8 mouse cellular contexts compared by ENCODE assay signal in genomic region chr5:88675443-88676387, GRCm38 (mm10). TPM values are rescaled to one million over a fixed set of nuclear protein-coding genes. Genes with fewer than 3 reads are reported as not detected.
DNase-seq lines count a peak whose midpoint lies in the region; ATAC-seq and TF ChIP-seq lines count a peak whose summit lies in the region.

Gene Grsf1, minus strand, starts transcription at chr5:88676171.

- ATAC-seq in kidney, embryonic 16.5 days (ENCODE audit: low FRiP score, low TSS enrichment): peak; percentile 96

- peaks cover 14% of the 10 kb centered on the region for H3K79me2 ChIP-seq in liver, adult 2 months (ENCODE audit: control insufficient read depth, insufficient read depth, low read length)
- H3K79me2 ChIP-seq in myocyte (ENCODE audit: control insufficient read depth, insufficient read depth): peaks cover 15% of the 10 kb centered on the region

- no peaks in the 10 kb centered on the region for H3K27me3 ChIP-seq in heart, embryonic 10.5 days (ENCODE audit: insufficient read depth, poor library complexity, severe bottlenecking)
- no peaks in the 10 kb centered on the region for H3K27me3 ChIP-seq in kidney, embryonic 16.5 days (ENCODE audit: insufficient read depth, low read length)
- no peaks in the 10 kb centered on the region for H3K27me3 ChIP-seq in liver, adult 2 months (ENCODE audit: control insufficient read depth, insufficient read depth, low read length)
- no peaks in the 10 kb centered on the region for H3K27me3 ChIP-seq in myocyte (ENCODE audit: control insufficient read depth, insufficient read depth, insufficient read length)
- H3K27me3 ChIP-seq in splenic B cell, adult 2 months (ENCODE audit: control insufficient read depth, insufficient read depth, low read length, poor library complexity, severe bottlenecking): no peaks in the 10 kb centered on the region

- no peak for TF ChIP-seq CTCF in bone marrow macrophage, adult 2 months (IDR thresholded peaks at IDR 0.05; ENCODE audit: low read depth, low read length)
- TF ChIP-seq CTCF in embryonic fibroblast, embryonic 13.5 days (IDR thresholded peaks at IDR 0.05; ENCODE audit: borderline replicate concordance, insufficient read depth, low read length): no peak
- no peak for TF ChIP-seq CTCF in liver, adult 2 months (IDR thresholded peaks at IDR 0.05; ENCODE audit: low read depth, low read length)

- peak within 1 kb of the TSS; percentile 71 for H3K27ac ChIP-seq in bone marrow macrophage, adult 2 months (ENCODE audit: insufficient read depth, low read depth, low read length)
- peak within 1 kb of the TSS; percentile 49 for H3K27ac ChIP-seq in embryonic fibroblast, embryonic 13.5 days (ENCODE audit: insufficient read depth, low read length)
- peak within 1 kb of the TSS; percentile 99 for H3K27ac ChIP-seq in heart, embryonic 10.5 days
- H3K27ac ChIP-seq in kidney, embryonic 16.5 days (ENCODE audit: low read length): peak within 1 kb of the TSS; percentile 96
- peak within 1 kb of the TSS; percentile 86 for H3K27ac ChIP-seq in liver, adult 2 months (replicated peaks; ENCODE audit: insufficient read depth, low read depth, low read length)

- peak within 1 kb of the TSS; percentile 63 for H3K4me2 ChIP-seq in kidney, embryonic 16.5 days (replicated peaks; ENCODE audit: low read depth, low read length)
- H3K4me2 ChIP-seq in myocyte (ENCODE audit: low read depth): peak within 1 kb of the TSS; percentile 90

- TF ChIP-seq POLR2A in bone marrow macrophage, adult 2 months (IDR thresholded peaks at IDR 0.05; ENCODE audit: borderline replicate concordance, low read depth, low read length): no peak
- peak; percentile 74 for TF ChIP-seq POLR2A in embryonic fibroblast, embryonic 13.5 days (IDR thresholded peaks at IDR 0.05; ENCODE audit: low read depth, low read length)
- TF ChIP-seq POLR2A in liver, adult 2 months (IDR thresholded peaks at IDR 0.05; ENCODE audit: extremely low read depth, insufficient read depth, low read length): peak; percentile 83
- peak; percentile 78 for TF ChIP-seq POLR2A in myocyte (IDR thresholded peaks at IDR 0.05; ENCODE audit: insufficient read length, low read depth)

- peaks cover 21% of the 10 kb centered on the region for H3K4me1 ChIP-seq in bone marrow macrophage, adult 2 months (ENCODE audit: control insufficient read depth, insufficient read depth, low read length)
- no peaks in the 10 kb centered on the region for H3K4me1 ChIP-seq in embryonic fibroblast, embryonic 13.5 days (ENCODE audit: control insufficient read depth, insufficient read depth, low read length)
- H3K4me1 ChIP-seq in heart, embryonic 10.5 days: peaks cover 19% of the 10 kb centered on the region; the same call in 1 of the 2 replicates
- peaks cover 13% of the 10 kb centered on the region for H3K4me1 ChIP-seq in kidney, embryonic 16.5 days (ENCODE audit: insufficient read depth, low read length)
- peaks cover 2% of the 10 kb centered on the region; the same call in 1 of the 2 replicates for H3K4me1 ChIP-seq in liver, adult 2 months (ENCODE audit: control insufficient read depth, insufficient read depth, low read length)

- H3K4me3 ChIP-seq in bone marrow macrophage, adult 2 months (ENCODE audit: insufficient read depth, low read length): peak within 1 kb of the TSS; percentile 92
- peak within 1 kb of the TSS; percentile 67 for H3K4me3 ChIP-seq in embryonic fibroblast, embryonic 13.5 days (ENCODE audit: insufficient read depth, low read length)
- H3K4me3 ChIP-seq in heart, embryonic 10.5 days: peak within 1 kb of the TSS; percentile 94
- peak within 1 kb of the TSS; percentile 88 for H3K4me3 ChIP-seq in kidney, embryonic 16.5 days (ENCODE audit: low read length)
- peak within 1 kb of the TSS; percentile 71 for H3K4me3 ChIP-seq in liver, adult 2 months (ENCODE audit: insufficient read depth, low read depth, low read length)
- peak within 1 kb of the TSS; percentile 48 for H3K4me3 ChIP-seq in myocyte

- peaks cover 27% of the 10 kb centered on the region for H3K36me3 ChIP-seq in heart, embryonic 10.5 days
- peaks cover 15% of the 10 kb centered on the region for H3K36me3 ChIP-seq in kidney, embryonic 16.5 days (ENCODE audit: insufficient read depth, low read length)
- peaks cover 13% of the 10 kb centered on the region for H3K36me3 ChIP-seq in liver, adult 2 months (ENCODE audit: control insufficient read depth, insufficient read depth, low read length)
- H3K36me3 ChIP-seq in myocyte (ENCODE audit: control insufficient read depth, insufficient read depth): peaks cover 4% of the 10 kb centered on the region
- 0 out of 2 replicates have a peak, but pooled peaks cover 5% of the 10 kb centered on the region for H3K36me3 ChIP-seq in splenic B cell, adult 2 months (ENCODE audit: control insufficient read depth, insufficient read depth, low read length, poor library complexity, severe bottlenecking)

- H3K9me3 ChIP-seq in heart, embryonic 10.5 days: no peaks in the 10 kb centered on the region
- no peaks in the 10 kb centered on the region for H3K9me3 ChIP-seq in kidney, embryonic 16.5 days (ENCODE audit: low read length)

- H3ac ChIP-seq in myocyte (ENCODE audit: control insufficient read depth, insufficient read length): peak within 1 kb of the TSS; percentile 98

- H3K9ac ChIP-seq in kidney, embryonic 16.5 days (replicated peaks; ENCODE audit: low read length): peak within 1 kb of the TSS; percentile 97
- H3K9ac ChIP-seq in liver, adult 2 months (ENCODE audit: low read depth, low read length): peak within 1 kb of the TSS; percentile 98

- WGBS in heart, embryonic 10.5 days: under 1% methylated on average over 113 of the region's 127 CpGs
- under 1% methylated on average over 115 of the region's 127 CpGs for WGBS in kidney, embryonic 16.5 days
- WGBS in liver, adult 2 months: 1% methylated on average over 127 of the region's 127 CpGs

- DNase-seq in A20 (ENCODE audit: low read depth, low spot score): peak; percentile 94
- DNase-seq in heart, embryonic 10.5 days (ENCODE audit: low spot score): peak; percentile 95
- peak; percentile 77 for DNase-seq in liver, adult 2 months (ENCODE audit: extremely low read depth, low read depth, low spot score)
- DNase-seq in splenic B cell, adult 2 months (ENCODE audit: low read depth, low spot score): peak; percentile 91

TF ChIP-seq in myocyte, 11 proteins besides CTCF, POLR2A, EP300 and RAD21:
- TF ChIP-seq CEBPB (IDR thresholded peaks at IDR 0.05; ENCODE audit: insufficient read depth, poor library complexity, severe bottlenecking): no peak
- peak in 1 of 3 experiments; percentile 23 for TF ChIP-seq MYOG (IDR thresholded peaks at IDR 0.05; ENCODE audit: control insufficient read depth in 1 of 3, insufficient read depth in 1 of 3, insufficient read length in 2 of 3, low read depth in 2 of 3)
- TF ChIP-seq POLR2AphosphoS2 (IDR thresholded peaks at IDR 0.05; ENCODE audit: insufficient read length, low read depth): peak; percentile 70
- no peak for TF ChIP-seq TCF3 (IDR thresholded peaks at IDR 0.05; ENCODE audit: insufficient read length, low read depth)
- TF ChIP-seq SRF (IDR thresholded peaks at IDR 0.05; ENCODE audit: control insufficient read depth, insufficient read length, low read depth): no peak

RNA-seq across cellular contexts. Expression of gene Grsf1, which starts in this region (rescaled TPM):
- 61.4 and 64.5 TPM in 2 replicates for polyA plus RNA-seq in bone marrow macrophage, adult 2 months (2012; ENCODE audit: insufficient read depth, insufficient read length, missing spikeins)
- 83.0 and 102 TPM in 2 replicates for polyA plus RNA-seq in embryonic fibroblast, embryonic 13.5 days (2011; ENCODE audit: insufficient read length, low read depth, missing spikeins)
- 71.0 and 71.1 TPM in 2 replicates for polyA plus RNA-seq in heart, embryonic 10.5 days (2016; fragmentation: Nextera tagmentation; extraction: Ambion mirVana)
- 36.1 and 59.0 TPM in 2 replicates for polyA plus RNA-seq in kidney, embryonic 16.5 days (2015; fragmentation: Nextera tagmentation; extraction: Ambion mirVana)
- total RNA-seq in liver, adult 2 months (2014; rRNA removed): 54.6 and 57.9 TPM in 2 replicates
- polyA plus RNA-seq in liver, adult 2 months (2012; rRNA removed): 32.7 and 38.7 TPM in 2 replicates
- polyA plus RNA-seq in myocyte (2012; fragmentation: generic; extraction: Trizol): 29.5 TPM

Comparison
In these comparisons a context has a peak if more than half of its experiments do, and no peak if none do; other contexts are left out.
1. Peak in every context shown above with its lines: DNase-seq, ATAC-seq, H3K4me3 ChIP-seq and H3K27ac ChIP-seq.
2. H3K27ac ChIP-seq: peak in every context shown above with its lines; median percentile 99 in heart, embryonic 10.5 days; 96 in kidney, embryonic 16.5 days; 86 in liver, adult 2 months; 71 in bone marrow macrophage, adult 2 months; 49 in embryonic fibroblast, embryonic 13.5 days.